Mouse (Mus musculus) testis, postnatal 14 days (tissue): ENCODE results near the gene Gsdmc3.
"Not testable (repeated sequence)": the region's sequence is repeated elsewhere in the genome, so short reads cannot be mapped to it uniquely, and the experiment has no call there.

Source experiments
- DNase-seq: peaks from one replicate; pipeline ENCODE4 v3.0.0; 2021; ENCODE audit warnings: low spot score

The Gsdmc3 gene

DNA sequence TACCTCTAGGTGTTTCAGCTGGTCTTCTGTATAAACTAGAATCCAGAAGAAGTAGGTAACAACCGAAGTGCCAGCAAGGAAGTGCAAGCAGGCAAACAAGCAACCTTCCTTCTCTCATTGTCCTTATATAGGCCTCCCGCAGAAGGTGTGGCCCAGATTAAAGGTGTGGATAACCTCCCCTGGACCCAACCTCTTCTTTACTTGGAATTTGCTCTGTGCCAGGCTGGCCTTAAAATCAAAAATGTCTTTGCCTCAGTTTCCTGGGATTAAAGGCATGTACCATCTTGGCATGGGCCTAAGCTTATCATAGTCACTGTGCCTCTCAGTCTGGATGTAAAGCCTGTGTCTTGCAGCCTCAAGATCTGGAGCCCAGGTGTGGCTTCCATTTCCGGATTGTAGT, at the start of gene Gsdmc3:
Gene Gsdmc3, minus strand, starts transcription at position 101 of the 400 bp plus-strand sequence.
- not testable (repeated sequence) for DNase-seq

DNA sequence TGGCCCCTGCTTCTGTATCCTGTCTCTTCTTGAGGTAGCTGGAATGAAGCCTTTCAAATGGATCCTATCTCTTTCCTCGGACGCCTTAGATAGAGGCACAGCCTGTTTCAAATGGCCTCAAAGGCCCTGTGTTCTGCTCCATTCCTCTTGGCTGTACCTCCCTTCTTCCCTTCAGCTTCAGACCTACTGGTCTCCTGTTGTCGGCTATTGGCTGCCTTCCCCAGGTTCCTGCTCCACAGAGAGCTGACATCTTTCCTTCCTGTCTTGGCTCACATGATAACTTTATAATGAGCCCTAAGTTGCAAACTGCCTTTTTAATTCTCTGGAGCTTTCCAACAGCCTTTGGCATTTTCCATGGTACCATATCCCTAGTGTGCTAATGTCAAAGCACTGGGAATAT, 47.8 kb upstream of the Gsdmc3 start:
- DNase-seq = no peak

DNA sequence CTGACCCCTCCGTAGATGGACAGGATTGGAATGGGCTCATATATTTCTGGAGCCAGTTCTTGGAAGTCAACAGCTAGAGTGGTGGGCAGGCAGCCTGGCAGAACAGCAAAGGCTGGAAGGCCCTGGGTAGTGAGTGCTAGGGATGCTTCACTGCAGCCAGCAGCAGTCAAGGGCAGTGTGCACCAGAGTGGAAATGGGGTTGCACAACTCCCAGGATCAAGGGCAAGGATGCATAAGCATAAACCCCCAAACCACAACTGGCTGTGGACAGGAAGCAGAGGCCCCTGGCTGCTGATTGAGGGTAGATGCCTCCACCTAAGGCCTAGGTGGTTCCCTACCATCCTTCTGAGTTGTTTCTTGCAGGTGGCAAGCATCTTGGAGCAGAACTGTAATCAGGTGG, 46.1 kb upstream of the Gsdmc3 start:
- DNase-seq = no peak

DNA sequence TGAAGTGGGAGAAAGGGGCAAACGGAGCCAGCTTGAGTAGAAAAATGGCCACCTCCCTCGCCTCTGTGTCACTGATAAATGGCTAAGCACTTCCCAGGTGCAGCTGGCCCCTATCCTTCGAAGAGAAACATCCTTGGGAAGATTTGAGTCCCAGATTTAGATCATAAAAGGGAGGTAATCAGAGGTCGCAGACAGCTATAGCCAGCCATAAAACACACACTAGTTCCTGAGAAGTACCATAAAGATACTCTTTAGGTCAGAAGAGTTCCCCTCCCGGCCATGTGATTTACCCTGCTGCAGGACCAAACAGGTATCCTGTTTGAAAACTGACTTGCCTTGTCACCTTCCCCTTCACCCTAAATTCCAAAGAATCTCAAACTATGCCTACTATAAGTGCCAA, 43.3 kb upstream of the Gsdmc3 start:
- DNase-seq = not testable (repeated sequence)

DNA sequence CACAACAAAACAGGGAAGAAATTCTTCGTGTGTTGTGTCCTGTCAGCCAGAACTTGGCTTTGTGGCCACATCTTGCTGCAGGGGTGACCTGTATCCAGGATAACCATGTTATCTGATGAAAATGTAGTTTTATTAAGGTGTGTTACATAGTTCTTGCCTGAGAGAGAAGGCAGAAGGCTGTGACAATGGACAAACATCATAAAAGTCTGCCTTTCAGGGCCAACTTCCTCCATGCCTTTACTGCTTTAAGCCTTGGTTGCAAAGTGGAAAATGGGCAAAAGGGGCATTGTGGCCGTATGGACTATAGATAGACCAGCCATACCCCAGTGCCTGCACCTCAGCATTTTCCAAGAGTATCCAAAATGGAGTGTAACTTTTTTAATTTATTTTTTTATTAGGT, 41.4 kb upstream of the Gsdmc3 start:
- not testable (repeated sequence) for DNase-seq

DNA sequence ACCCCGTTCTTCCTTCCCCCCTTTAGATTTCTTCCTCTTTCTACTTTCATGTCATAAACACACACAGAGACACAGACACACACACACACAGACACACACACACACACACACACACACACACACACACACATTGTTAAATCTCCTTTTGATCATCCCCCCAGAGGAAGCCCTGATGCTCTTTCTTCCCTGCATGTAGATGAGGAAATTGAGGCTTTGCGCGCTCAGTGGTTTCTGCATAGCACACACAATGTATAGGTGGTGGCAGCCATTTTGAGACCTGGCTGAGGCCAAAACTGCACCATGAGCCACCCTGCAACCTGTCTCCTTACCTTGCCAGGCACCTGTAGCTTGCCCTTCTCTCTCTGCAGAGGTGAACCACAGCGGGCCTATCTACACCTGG, 38.2 kb upstream of the Gsdmc3 start:
- not testable (repeated sequence) for DNase-seq

DNA sequence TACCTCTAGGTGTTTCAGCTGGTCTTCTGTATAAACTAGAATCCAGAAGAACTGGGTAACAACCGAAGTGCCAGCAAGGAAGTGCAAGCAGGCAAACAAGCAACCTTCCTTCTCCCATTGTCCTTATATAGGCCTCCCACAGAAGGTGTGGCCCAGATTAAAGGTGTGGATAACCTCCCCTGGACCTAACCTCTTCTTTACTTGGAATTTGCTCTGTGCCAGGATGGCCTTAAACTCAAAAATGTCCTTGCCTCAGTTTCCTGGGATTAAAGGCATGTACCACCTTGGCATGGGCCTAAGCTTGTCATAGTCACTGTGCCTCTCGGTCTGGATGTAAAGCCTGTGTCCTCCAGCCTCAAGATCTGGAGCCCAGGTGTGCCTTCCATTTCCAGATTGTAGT, 33.8 kb upstream of the Gsdmc3 start, which contains the start of gene Gsdmc4:
Gene Gsdmc4, minus strand, starts transcription at position 101 of the 400 bp plus-strand sequence.
- not testable (repeated sequence) for DNase-seq

DNA sequence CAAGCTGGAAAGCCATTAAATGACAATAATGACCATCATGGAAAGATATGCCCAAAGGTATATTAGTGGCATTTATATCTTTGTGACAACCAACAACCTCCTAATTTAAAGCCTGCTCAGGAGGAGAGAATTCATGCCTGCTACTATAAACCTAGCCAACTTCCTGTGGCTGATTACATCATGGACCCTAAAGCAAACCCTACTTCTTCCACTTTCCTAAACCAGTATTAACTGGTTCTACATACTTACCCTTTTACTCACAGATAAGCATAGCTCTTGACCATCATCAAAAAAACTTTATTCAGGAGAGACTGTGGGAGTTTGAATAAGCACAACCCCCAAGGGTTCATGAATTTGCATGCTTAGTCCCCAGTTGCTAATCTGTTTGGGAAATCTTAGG, 31.5 kb upstream of the Gsdmc3 start:
- DNase-seq = not testable (repeated sequence)

DNA sequence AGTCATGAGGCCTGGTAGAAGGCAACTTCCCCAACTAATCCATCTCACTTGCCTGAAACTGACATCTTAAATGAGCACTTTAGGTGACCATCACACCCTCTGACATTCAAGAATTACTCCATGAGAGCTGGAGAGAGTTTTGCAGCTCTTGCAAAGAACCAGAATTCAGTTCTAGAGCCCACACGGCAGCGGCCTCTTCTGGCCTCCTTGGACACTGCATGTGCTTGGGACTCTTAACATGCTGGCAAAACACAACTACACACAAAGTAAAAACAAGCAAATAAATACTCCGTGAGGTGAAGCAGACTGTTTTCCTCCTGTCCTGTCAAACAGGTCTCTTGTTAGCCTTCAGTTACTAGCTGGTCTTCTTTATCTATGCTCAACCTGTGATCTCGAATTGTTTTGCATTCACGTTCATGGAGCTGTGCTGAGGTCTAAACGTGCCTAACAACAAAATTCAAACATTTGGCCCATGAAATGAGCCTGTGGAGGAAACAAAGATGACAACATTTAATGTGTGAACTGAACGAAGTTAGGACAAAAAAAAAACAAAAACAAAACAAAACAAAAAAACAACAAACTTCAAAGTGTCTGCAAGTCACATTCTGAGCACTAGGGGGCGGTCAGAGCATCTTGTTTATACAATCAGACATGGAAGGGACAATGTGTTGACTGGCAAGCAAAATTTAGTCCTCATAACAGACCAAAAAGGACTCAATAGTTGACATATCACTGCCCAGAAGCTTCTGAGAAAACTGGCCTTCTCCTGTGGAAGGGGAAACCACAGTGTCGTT, 17.4 kb upstream of the Gsdmc3 start:
- not testable (repeated sequence) for DNase-seq

DNA sequence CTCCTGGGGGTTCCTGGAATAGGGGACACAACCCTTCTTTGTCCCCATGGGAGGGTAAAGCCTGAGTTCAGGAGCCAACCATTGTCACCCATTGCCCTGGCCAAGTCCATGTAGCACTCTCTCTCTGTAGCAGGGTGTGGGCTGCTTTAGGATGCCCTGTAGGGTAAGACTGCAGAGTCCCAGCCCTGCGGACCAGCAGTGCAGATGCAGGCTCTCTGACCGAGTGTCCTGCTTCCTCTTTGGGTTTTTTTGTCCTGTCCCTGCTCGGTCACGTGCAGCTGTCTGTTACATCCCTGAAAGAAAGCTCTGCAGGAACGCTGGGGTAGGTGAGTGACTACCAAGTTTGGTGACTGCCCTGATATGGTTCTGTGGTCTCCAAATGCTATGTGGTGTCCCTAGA, 10.1 kb upstream of the Gsdmc3 start:
- not testable (repeated sequence) for DNase-seq

DNA sequence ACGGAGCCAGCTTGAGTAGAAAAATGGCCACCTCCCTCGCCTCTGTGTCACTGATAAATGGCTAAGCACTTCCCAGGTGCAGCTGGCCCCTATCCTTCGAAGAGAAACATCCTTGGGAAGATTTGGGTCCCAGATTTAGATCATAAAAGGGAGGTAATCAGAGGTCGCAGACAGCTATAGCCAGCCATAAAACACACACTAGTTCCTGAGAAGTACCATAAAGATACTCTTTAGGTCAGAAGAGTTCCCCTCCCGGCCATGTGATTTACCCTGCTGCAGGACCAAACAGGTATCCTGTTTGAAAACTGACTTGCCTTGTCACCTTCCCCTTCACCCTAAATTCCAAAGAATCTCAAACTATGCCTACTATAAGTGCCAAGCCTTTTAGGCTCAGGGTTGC, 9.6 kb upstream of the Gsdmc3 start:
- DNase-seq = not testable (repeated sequence)

DNA sequence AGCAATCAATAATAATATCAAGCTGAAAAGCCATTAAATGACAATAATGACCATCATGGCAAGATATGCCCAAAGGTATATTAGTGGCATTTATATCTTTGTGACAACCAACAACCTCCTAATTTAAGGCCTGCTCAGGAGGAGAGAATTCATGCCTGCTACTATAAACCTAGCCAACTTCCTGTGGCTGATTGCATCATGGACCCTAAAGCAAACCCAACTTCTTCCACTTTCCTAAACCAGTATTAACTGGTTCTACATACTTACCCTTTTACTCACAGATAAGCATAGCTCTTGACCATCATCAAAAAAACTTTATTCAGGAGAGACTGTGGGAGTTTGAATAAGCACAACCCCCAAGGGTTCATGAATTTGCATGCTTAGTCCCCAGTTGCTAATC, 2.2 kb downstream of the Gsdmc3 start:
- not testable (repeated sequence) for DNase-seq

DNA sequence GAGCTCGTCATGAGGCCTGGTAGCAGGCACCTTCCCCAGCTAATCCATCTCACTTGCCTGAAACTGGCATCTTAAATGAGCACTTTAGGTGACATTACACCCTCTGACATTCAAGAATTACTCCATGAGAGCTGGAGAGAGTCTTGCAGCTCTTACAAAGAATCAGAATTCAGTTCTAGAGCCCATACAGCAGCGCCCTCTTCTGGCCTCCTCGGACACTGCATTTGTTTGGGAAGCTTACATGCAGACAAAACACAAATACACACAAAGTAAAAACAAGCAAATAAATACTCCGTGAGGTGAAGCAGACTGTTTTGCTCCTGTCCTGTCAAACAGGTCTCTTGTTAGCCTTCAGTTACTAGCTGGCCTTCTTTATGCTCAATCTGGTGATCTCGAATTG, 16.4 kb downstream of the Gsdmc3 start:
- not testable (repeated sequence) for DNase-seq
